ENCODE assay signal across 10 mouse cellular contexts in the genomic region with DNA sequence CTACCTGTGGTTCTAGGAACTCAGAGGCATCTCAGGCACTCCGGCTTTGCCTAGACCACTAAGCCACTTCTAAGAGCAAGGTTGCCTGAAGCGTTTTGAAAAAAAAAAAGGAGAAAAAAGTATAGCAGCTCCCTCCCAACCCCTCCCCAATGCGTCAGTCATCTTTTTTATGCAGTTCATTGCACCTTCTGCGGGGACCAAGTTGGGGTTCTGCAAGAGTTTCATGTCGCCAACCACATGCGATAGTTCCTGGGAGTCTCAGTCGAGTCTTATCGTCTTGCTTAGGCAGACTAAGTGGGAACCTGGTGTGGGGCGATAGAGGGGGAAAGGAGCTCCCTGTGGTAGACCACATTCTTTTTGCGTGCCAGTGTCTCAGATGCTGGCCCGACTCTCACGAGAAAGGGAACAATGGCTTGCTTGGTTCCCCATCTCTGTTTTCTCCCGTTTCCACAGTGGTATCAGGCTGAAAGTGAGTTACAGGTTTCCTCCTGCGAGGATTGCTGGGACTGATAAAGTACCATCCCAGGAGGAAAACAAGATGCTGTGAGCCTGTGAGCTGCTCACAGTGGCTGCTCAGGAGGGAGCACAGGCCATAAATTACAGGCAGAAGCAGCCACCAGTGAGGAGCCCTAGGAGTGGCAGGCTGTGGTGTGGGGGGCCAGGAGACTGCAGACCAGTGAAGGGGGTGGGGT. TPM values are rescaled to one million over a fixed set of nuclear protein-coding genes. Genes with fewer than 3 reads are reported as not detected.
DNase-seq lines count a peak whose midpoint lies in the region; ATAC-seq and TF ChIP-seq lines count a peak whose summit lies in the region.
"Had no signal": no experiment of that assay in that cellular context is flagged by ENCODE, and none has a peak within 500 bp of the region (broad histone marks: within the 10 kb centered on the region; RNA-seq: fewer than 3 reads in every experiment).

No protein-coding gene starts in this region.

- no peaks in the 10 kb centered on the region for H3K36me3 ChIP-seq in kidney, embryonic 16.5 days (ENCODE audit: insufficient read depth, low read length)
- H3K36me3 ChIP-seq in kidney, adult 2 months (ENCODE audit: control insufficient read depth, insufficient read depth, low read length), result no peaks in the 10 kb centered on the region
- H3K36me3 ChIP-seq in embryonic facial prominence, embryonic 10.5 days (replicated peaks), result no peaks in the 10 kb centered on the region
- H3K36me3 ChIP-seq in macrophage (ENCODE audit: inconsistent target), result peaks cover 9% of the 10 kb centered on the region; the same call in 1 of the 2 replicates

- peak; percentile 62; the same call in 1 of the 2 replicates for ATAC-seq in kidney, embryonic 16.5 days (ENCODE audit: low FRiP score, low TSS enrichment)

- peaks cover 9% of the 10 kb centered on the region; the same call in 1 of the 2 replicates for H3K4me1 ChIP-seq in kidney, embryonic 16.5 days (ENCODE audit: insufficient read depth, low read length)
- no peaks in the 10 kb centered on the region for H3K4me1 ChIP-seq in kidney, adult 2 months (ENCODE audit: control insufficient read depth, insufficient read depth, low read length)
- H3K4me1 ChIP-seq in embryonic facial prominence, embryonic 10.5 days, result peaks cover 19% of the 10 kb centered on the region

- no peak for DNase-seq in kidney, adult 2 months
- DNase-seq in embryonic facial prominence, embryonic 10.5 days (ENCODE audit: low spot score), result no peak
- peak; percentile 68 for DNase-seq in thymus, postnatal 14 days
- DNase-seq in right cerebral cortex, adult 18-20 months, result no peak
- DNase-seq in cerebellum, adult 18-20 months, result no peak
- no peak for DNase-seq in ovary, adult 18-20 months (ENCODE audit: low spot score)
- DNase-seq: gastrocnemius, postnatal 14 days had no signal

- no peak overlapping the region for H3K27ac ChIP-seq in kidney, embryonic 16.5 days (ENCODE audit: low read length)
- no peak overlapping the region for H3K27ac ChIP-seq in kidney, adult 2 months (ENCODE audit: insufficient read depth, low read depth, low read length)
- peak overlapping the region; percentile 51; the same call in 1 of the 2 replicates for H3K27ac ChIP-seq in embryonic facial prominence, embryonic 10.5 days (replicated peaks)
- peak overlapping the region; percentile 95 for H3K27ac ChIP-seq in macrophage
- H3K27ac ChIP-seq: kidney, postnatal 0 days had no signal

- peaks cover 86% of the 10 kb centered on the region for H3K79me2 ChIP-seq in macrophage (ENCODE audit: inconsistent target)

- H3K9ac ChIP-seq in kidney, embryonic 16.5 days (replicated peaks; ENCODE audit: low read length), result no peak overlapping the region

- 50% methylated on average over 14 of the region's 14 CpGs for WGBS in kidney, embryonic 16.5 days
- WGBS in kidney, adult 2 months, result 67% methylated on average over 14 of the region's 14 CpGs
- WGBS in embryonic facial prominence, embryonic 10.5 days, result 71% methylated on average over 14 of the region's 14 CpGs
- 18% methylated on average over 14 of the region's 14 CpGs for WGBS in macrophage (ENCODE audit: missing documents)

- no peak for TF ChIP-seq CTCF in kidney, adult 2 months (conservative IDR thresholded peaks at IDR 0.05; ENCODE audit: insufficient read depth, insufficient read length, low read depth, low read length)

- H3K4me2 ChIP-seq in kidney, embryonic 16.5 days (replicated peaks; ENCODE audit: low read depth, low read length), result no peak overlapping the region

- no peaks in the 10 kb centered on the region for H3K27me3 ChIP-seq in kidney, embryonic 16.5 days (ENCODE audit: insufficient read depth, low read length)
- H3K27me3 ChIP-seq in kidney, adult 2 months (replicated peaks; ENCODE audit: control insufficient read depth, insufficient read depth, low read length), result no peaks in the 10 kb centered on the region
- H3K27me3 ChIP-seq in embryonic facial prominence, embryonic 10.5 days (replicated peaks; ENCODE audit: low read depth, poor library complexity, severe bottlenecking), result peaks cover 17% of the 10 kb centered on the region; the same call in 1 of the 2 replicates

- no peaks in the 10 kb centered on the region for H3K9me3 ChIP-seq in kidney, embryonic 16.5 days (ENCODE audit: low read length)
- H3K9me3 ChIP-seq in embryonic facial prominence, embryonic 10.5 days, result no peaks in the 10 kb centered on the region

- TF ChIP-seq POLR2A in kidney, adult 2 months (IDR thresholded peaks at IDR 0.05; ENCODE audit: low read depth, low read length), result no peak

- no peak overlapping the region for H3K4me3 ChIP-seq in kidney, embryonic 16.5 days (ENCODE audit: low read length)
- no peak overlapping the region for H3K4me3 ChIP-seq in kidney, adult 2 months (ENCODE audit: insufficient read depth, low read depth, low read length)
- H3K4me3 ChIP-seq in embryonic facial prominence, embryonic 10.5 days, result no peak overlapping the region
- peak overlapping the region; percentile 71; the same call in 1 of the 2 replicates for H3K4me3 ChIP-seq in macrophage (ENCODE audit: inconsistent target)

RNA-seq across cellular contexts. Expression of a gene that starts 3.9 kb away (rescaled TPM):
- 1.6 TPM in 2 replicates for polyA plus RNA-seq in kidney, embryonic 16.5 days (2015; fragmentation: Nextera tagmentation; extraction: Ambion mirVana)
- polyA plus RNA-seq in kidney, adult 2 months (2012; rRNA removed), result 1.5 and 2.2 TPM in 2 replicates
- 3.0 and 3.1 TPM in 2 replicates for polyA plus RNA-seq in embryonic facial prominence, embryonic 10.5 days (2016; fragmentation: Nextera tagmentation; extraction: Ambion mirVana)
- 100 to 1,000 TPM; 170 to 922 (median 407) TPM for total RNA-seq in macrophage (2018; cell fraction: chromatin; rRNA removed)
- 10 to 100 TPM; 29.1 to 90.3 (median 52.0) TPM for total RNA-seq in macrophage (2018; cell fraction: cytosol; rRNA removed)
- total RNA-seq in macrophage (2018; cell fraction: nucleus; rRNA removed), result 100 to 1,000 TPM; 108 to 569 (median 293) TPM
- 30.4 to 35.3 TPM (median 34.7 TPM) in 3 replicates for polyA plus RNA-seq in macrophage (2018)

Comparison
In these comparisons a context has a peak if more than half of its experiments do, and no peak if none do; other contexts are left out.
1. H3K27ac ChIP-seq: peak in embryonic facial prominence, embryonic 10.5 days (single experiment) and macrophage (single experiment); none in kidney, embryonic 16.5 days (single experiment) and kidney, adult 2 months (single experiment).